28 mouse cellular contexts compared by ENCODE assay signal in the genomic region with DNA sequence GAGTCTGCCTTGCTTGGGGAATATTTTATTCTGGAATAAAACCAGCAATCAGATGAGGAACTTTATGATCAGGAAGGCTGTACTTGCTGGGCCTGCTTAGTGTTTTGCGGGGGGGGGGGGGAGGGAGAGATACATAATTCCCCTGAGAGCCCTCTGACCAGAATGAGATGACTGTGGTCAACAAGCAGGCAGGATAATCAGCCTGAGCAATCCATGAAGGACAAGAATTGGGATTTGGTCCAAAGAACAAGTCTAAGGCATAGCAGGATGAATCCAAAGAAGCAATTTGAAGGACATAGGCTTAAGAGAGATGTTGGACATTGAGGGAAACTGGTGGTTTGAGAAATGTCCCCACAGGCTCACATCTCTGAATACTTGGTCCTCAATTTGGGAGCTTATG.
"Had no signal": no experiment of that assay in that cellular context is flagged by ENCODE, and none has a peak within 500 bp of the region (broad histone marks: within the 10 kb centered on the region; RNA-seq: fewer than 3 reads in every experiment).

No protein-coding gene starts in this region.

- ATAC-seq: hindbrain, embryonic 16.5 days; inflammation-experienced regulatory T-cells, adult 6 months; intestine, embryonic 16.5 days; liver, embryonic 12.5 days had no signal

- H3K4me1 ChIP-seq: heart, embryonic 10.5 days; hindbrain, embryonic 12.5 days; kidney, embryonic 15.5 days; limb, embryonic 13.5 days; limb, embryonic 15.5 days; liver, embryonic 12.5 days had no signal

- H3K9ac ChIP-seq: heart, embryonic 13.5 days; heart, embryonic 15.5 days; hindbrain, embryonic 12.5 days; hindbrain, embryonic 14.5 days; kidney, embryonic 15.5 days; limb, embryonic 13.5 days; limb, embryonic 15.5 days; liver, embryonic 12.5 days; liver, embryonic 14.5 days had no signal

- H3K27me3 ChIP-seq: heart, embryonic 13.5 days; heart, embryonic 15.5 days; hindbrain, embryonic 12.5 days; kidney, embryonic 15.5 days; limb, embryonic 13.5 days; limb, embryonic 15.5 days; liver, embryonic 12.5 days had no signal

- DNase-seq: gastrocnemius, adult 2 months; gastrocnemius, postnatal 14 days; gastrocnemius, postnatal 36 days; heart, adult 18-20 months; heart, postnatal 14 days; heart, postnatal 36 days; kidney, adult 11 months; kidney, adult 2 months; kidney, adult 9 months; kidney, postnatal 14 days; kidney, postnatal 36 days; layer of hippocampus, adult 9-11 months; layer of hippocampus, postnatal 36 days; left cerebral cortex, postnatal 4 days had no signal

- H3K4me3 ChIP-seq: gastrocnemius, adult 2 months; heart, embryonic 10.5 days; heart, embryonic 13.5 days; heart, embryonic 15.5 days; hindbrain, embryonic 12.5 days; kidney, embryonic 15.5 days; limb, embryonic 13.5 days; limb, embryonic 15.5 days; liver, embryonic 12.5 days had no signal

- H3K9me3 ChIP-seq: heart, embryonic 10.5 days; heart, embryonic 13.5 days; heart, embryonic 15.5 days; hindbrain, embryonic 12.5 days; kidney, embryonic 15.5 days; limb, embryonic 13.5 days; limb, embryonic 15.5 days; liver, embryonic 12.5 days had no signal

- H3K4me2 ChIP-seq: heart, embryonic 13.5 days; heart, embryonic 15.5 days; hindbrain, embryonic 12.5 days; hindbrain, embryonic 14.5 days; kidney, embryonic 15.5 days; limb, embryonic 13.5 days; limb, embryonic 15.5 days; liver, embryonic 12.5 days had no signal

- H3K27ac ChIP-seq: gastrocnemius, adult 2 months; heart, embryonic 10.5 days; heart, embryonic 13.5 days; heart, embryonic 15.5 days; hindbrain, embryonic 12.5 days; hindbrain, embryonic 14.5 days; kidney, embryonic 15.5 days; kidney, postnatal 0 days; limb, embryonic 13.5 days; limb, embryonic 15.5 days; liver, embryonic 12.5 days; liver, embryonic 14.5 days had no signal
